Mouse (Mus musculus) lung, adult 2 months (tissue): ENCODE results near the gene Slc34a1.

Source experiments
- CTCF ChIP-seq: fragments of 200-500 bp; IDR thresholded peaks from 2 replicates; pipeline ENCODE4 v1.5.1; 2011; ENCODE audit warnings: mild to moderate bottlenecking, low read length, control low read depth; ENCODE audit not compliant: insufficient read depth
- POLR2A ChIP-seq: fragments of 200-500 bp; IDR thresholded peaks from 2 replicates; pipeline ENCODE4 v1.6.1; 2011; ENCODE audit warnings: low read depth, mild to moderate bottlenecking, control low read depth, low read length, borderline replicate concordance; ENCODE audit errors: extremely low read depth

DNA sequence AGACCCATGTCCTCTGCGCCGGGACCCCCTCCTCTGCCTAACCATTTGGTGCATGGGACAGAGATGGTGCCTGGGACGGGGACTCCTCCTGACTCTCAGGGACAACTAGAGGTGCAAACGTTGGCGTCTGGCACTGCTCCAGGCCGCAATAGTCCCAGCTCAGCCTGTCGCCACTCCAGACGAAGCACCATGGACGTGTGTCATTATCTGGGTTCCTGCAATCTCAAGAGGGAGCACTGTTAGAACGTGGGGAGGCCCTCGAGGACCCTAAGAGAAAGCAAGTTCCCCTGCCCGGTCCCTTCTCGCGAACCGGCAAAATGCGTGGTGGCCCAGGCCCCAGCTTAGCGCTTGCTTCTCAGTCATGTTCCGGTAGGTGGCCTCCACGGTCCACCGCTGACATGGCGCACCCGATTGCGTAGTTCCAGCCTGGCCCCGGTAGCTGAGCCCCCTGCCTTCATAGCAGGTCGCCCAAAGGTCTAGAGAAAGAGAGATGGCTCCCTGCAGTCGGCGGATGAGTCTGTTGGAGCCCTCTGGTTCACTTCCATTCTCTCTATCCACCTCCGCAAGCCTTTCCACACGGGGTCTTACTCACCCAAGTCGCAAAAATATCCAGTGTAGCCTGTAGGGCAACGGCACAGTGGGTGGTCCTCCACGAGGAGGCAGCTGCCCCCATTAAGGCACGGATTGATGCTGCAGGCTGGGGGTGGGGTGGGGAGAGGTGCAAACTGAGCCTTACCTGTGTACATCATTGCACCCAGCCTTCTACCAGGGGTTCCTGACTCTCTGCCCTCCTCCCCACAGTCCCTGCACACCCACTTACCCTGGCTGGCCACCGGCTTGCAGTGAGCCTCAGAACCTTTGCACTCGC is 23.2 kb downstream of the Slc34a1 start:
- peak; percentile 80 for TF ChIP-seq CTCF
- TF ChIP-seq POLR2A = no peak
